Mouse (Mus musculus) spleen, postnatal 10 days (tissue): ENCODE results near the gene Txnl4b.
A peak's percentile ranks its signal among the peaks of the same experiment; 100 is the strongest.

Source experiments
- DNase-seq, 2 experiments: peaks; one replicate each; pipeline ENCODE4 v3.0.0; 2021 to 2022; ENCODE audit warnings: low spot score in 2 of 2

The Txnl4b gene

GRCm38 (mm10) chr8:109565498-109566333 is at the start of gene Txnl4b, which contains the start of gene Dhx38:
Txnl4b (plus strand) TSS chr8:109565892.
Dhx38 (minus strand) TSS chr8:109565861.
- DNase-seq: peak; percentile 96 to 97

- DNase-seq: no peak
Measured at GRCm38 (mm10) chr8:109524008-109524407, 41.7 kb upstream of the Txnl4b start.

GRCm38 (mm10) chr8:109535140-109535990 is 30.3 kb upstream of the Txnl4b start:
- peak; percentile 45 to 68 for DNase-seq

- DNase-seq: peak; percentile 67 to 84
Measured at GRCm38 (mm10) chr8:109536703-109537102, 29.0 kb upstream of the Txnl4b start.

GRCm38 (mm10) chr8:109542165-109542564 is 23.5 kb upstream of the Txnl4b start:
- DNase-seq: no peak

- DNase-seq: no peak
Measured at GRCm38 (mm10) chr8:109542748-109543519, 22.8 kb upstream of the Txnl4b start.

- DNase-seq: no peak
Measured at GRCm38 (mm10) chr8:109544049-109544448, 21.6 kb upstream of the Txnl4b start.

GRCm38 (mm10) chr8:109551663-109552062 is 14.0 kb upstream of the Txnl4b start:
- DNase-seq: peak; percentile 17 to 47

- DNase-seq: no peak
Measured at GRCm38 (mm10) chr8:109563881-109564280, 1.8 kb upstream of the Txnl4b start.

- DNase-seq: no peak
Measured at GRCm38 (mm10) chr8:109564766-109565165, 926 bp upstream of the Txnl4b start.

- DNase-seq: no peak
Measured at GRCm38 (mm10) chr8:109571139-109571538, 5.4 kb downstream of the Txnl4b start.

GRCm38 (mm10) chr8:109576311-109576710 is 10.6 kb downstream of the Txnl4b start:
- DNase-seq: no peak

- DNase-seq: no peak
Measured at GRCm38 (mm10) chr8:109578900-109579301, 13.2 kb downstream of the Txnl4b start, which contains the start of gene Hp. Hp (minus strand) TSS chr8:109579172.

GRCm38 (mm10) chr8:109584293-109584692 is 18.6 kb downstream of the Txnl4b start:
- DNase-seq: no peak

- DNase-seq: no peak
Measured at GRCm38 (mm10) chr8:109584830-109585229, 19.1 kb downstream of the Txnl4b start.

- no peak for DNase-seq
Measured at GRCm38 (mm10) chr8:109585652-109586051, 20.0 kb downstream of the Txnl4b start.

- DNase-seq: no peak
Measured at GRCm38 (mm10) chr8:109586972-109587504, 21.3 kb downstream of the Txnl4b start.

GRCm38 (mm10) chr8:109590901-109591300 is 25.2 kb downstream of the Txnl4b start:
- DNase-seq: no peak

GRCm38 (mm10) chr8:109591367-109591766 is 25.7 kb downstream of the Txnl4b start:
- no peak for DNase-seq

- DNase-seq: no peak
Measured at GRCm38 (mm10) chr8:109592164-109592563, 26.5 kb downstream of the Txnl4b start.

GRCm38 (mm10) chr8:109593117-109593788 is 27.6 kb downstream of the Txnl4b start:
- DNase-seq: peak in 1 of 2 experiments; percentile 31
